Mouse (Mus musculus): Measurements from ENCODE around the gene Met. TPM values are rescaled to one million over a fixed set of nuclear protein-coding genes. Genes with fewer than 3 reads are reported as not detected.

Gene Met
- polyA plus RNA-seq, 1 experiment from 2014 or later: 13.5 TPM

DNA sequence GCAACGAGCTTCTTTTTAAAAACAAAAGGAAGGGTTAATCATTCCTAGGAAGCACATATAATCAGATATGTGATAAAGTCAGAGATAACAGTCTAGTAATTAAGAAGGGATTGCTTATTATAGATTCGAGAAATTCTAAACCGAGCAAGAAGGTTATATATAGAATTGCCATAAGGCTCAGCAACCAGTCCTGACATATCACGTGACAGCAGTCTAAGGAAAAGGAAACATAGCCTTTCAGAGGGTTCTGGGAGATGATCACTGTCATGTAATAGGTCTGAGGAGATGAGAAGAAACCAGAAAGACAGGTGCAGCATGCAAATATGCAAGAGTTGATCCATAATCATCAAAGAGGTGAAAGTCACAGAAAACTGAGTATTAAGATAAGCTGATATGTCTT lies 59.3 kb downstream of the Met start:
- 76% methylated on average over 4 of the region's 4 CpGs for WGBS
- Histone ChIP-seq H3K4me3 (replicated peaks) (no peak overlapping the region), H3K9me3 (no peaks in the 10 kb centered on the region), H3K4me2 (replicated peaks) (no peak overlapping the region), H3K4me1 (replicated peaks) (no peaks in the 10 kb centered on the region), H3K27me3 (replicated peaks) (no peaks in the 10 kb centered on the region), H3K36me3 (no peaks in the 10 kb centered on the region), H3K27ac (no peak overlapping the region), H3K9ac (no peak overlapping the region)
- ATAC-seq: no peak

- WGBS: 60% methylated on average over 6 of the region's 6 CpGs
- H3K9me3 ChIP-seq: no peaks in the 10 kb centered on the region
- no peak overlapping the region for H3K4me2 ChIP-seq (replicated peaks)
- H3K9ac ChIP-seq: no peak overlapping the region
- no peaks in the 10 kb centered on the region for H3K4me1 ChIP-seq (replicated peaks)
- no peaks in the 10 kb centered on the region for H3K36me3 ChIP-seq
- peak; percentile 15; the same call in 1 of the 2 replicates for ATAC-seq
- H3K27me3 ChIP-seq (replicated peaks): no peaks in the 10 kb centered on the region
- H3K4me3 ChIP-seq (replicated peaks): no peak overlapping the region
- H3K27ac ChIP-seq: no peak overlapping the region
These were observed 66.1 kb downstream of the Met start for GRCm38 (mm10) chr6:17529490-17530269.

GRCm38 (mm10) chr6:17541615-17542014 lies 78.0 kb downstream of the Met start:
- no peak overlapping the region for H3K9ac ChIP-seq
- no peak overlapping the region for H3K27ac ChIP-seq
- 83% methylated on average over 8 of the region's 8 CpGs for WGBS

DNA sequence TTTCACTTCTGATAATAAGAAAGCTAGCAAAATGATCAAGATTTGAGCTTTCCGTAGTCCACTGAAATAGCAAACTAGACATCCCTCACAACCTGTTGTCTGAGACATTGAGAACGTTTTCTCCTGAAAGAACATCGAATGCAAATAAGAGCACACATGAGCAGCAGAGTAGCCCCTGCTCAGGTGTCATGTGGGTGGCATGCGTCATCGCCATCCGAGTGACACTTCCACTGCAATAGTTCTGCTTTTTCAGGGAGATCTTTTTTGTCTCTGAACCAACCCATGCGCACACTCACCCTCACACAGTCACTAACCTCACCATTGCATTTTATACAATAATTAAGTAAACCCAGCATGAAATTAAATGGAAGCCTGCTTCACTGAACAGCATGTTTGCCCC lies 78.8 kb downstream of the Met start:
- no peaks in the 10 kb centered on the region for H3K36me3 ChIP-seq
- ATAC-seq: no peak
- H3K4me3 ChIP-seq (replicated peaks): no peak overlapping the region
- H3K27me3 ChIP-seq (replicated peaks): no peaks in the 10 kb centered on the region
- H3K4me1 ChIP-seq (replicated peaks): no peaks in the 10 kb centered on the region; the same call in 1 of the 2 replicates
- H3K4me2 ChIP-seq (replicated peaks): no peak overlapping the region
- no peak overlapping the region for H3K27ac ChIP-seq
- H3K9ac ChIP-seq: no peak overlapping the region
- H3K9me3 ChIP-seq: no peaks in the 10 kb centered on the region
- 89% methylated on average over 7 of the region's 7 CpGs for WGBS

More at GRCm38 (mm10) chr6:17541615-17542014, 78.0 kb downstream of the Met start:
- Histone ChIP-seq H3K9me3 (no peaks in the 10 kb centered on the region), H3K4me3 (replicated peaks) (no peak overlapping the region), H3K36me3 (no peaks in the 10 kb centered on the region), H3K4me2 (replicated peaks) (no peak overlapping the region), H3K4me1 (replicated peaks) (no peaks in the 10 kb centered on the region; the same call in 1 of the 2 replicates), H3K27me3 (replicated peaks) (no peaks in the 10 kb centered on the region)
- peak; percentile 82 for ATAC-seq

GRCm38 (mm10) chr6:17545480-17545879 lies 81.9 kb downstream of the Met start:
- Histone ChIP-seq H3K27ac (no peak overlapping the region), H3K36me3 (no peaks in the 10 kb centered on the region), H3K9me3 (no peaks in the 10 kb centered on the region), H3K27me3 (replicated peaks) (no peaks in the 10 kb centered on the region), H3K4me3 (replicated peaks) (no peak overlapping the region), H3K4me1 (replicated peaks) (no peaks in the 10 kb centered on the region; the same call in 1 of the 2 replicates), H3K9ac (no peak overlapping the region), H3K4me2 (replicated peaks) (no peak overlapping the region)
- ATAC-seq: no peak
- WGBS: 56% methylated on average over 9 of the region's 9 CpGs

- 75% methylated on average over 9 of the region's 9 CpGs for WGBS
These were observed 82.7 kb downstream of the Met start for GRCm38 (mm10) chr6:17546341-17546740.

DNA sequence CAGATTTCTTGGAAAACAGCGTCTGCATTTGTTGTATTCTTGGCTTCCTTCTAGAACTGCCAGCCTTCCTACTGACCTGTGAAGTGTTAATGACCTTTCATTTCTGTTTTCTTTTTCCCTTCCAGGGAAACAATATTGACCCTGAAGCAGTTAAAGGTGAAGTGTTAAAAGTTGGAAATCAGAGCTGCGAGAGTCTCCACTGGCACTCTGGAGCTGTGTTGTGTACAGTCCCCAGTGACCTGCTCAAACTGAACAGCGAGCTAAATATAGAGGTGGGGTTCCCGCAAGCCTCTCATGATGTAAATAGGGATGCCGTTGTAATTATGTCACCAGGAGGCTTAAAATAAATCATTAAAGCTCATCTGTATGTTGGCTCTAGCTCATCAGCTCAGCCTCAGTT lies 83.2 kb downstream of the Met start:
- Histone ChIP-seq H3K4me2 (replicated peaks) (no peak overlapping the region), H3K27me3 (replicated peaks) (no peaks in the 10 kb centered on the region), H3K9me3 (no peaks in the 10 kb centered on the region), H3K4me3 (replicated peaks) (no peak overlapping the region), H3K36me3 (no peaks in the 10 kb centered on the region), H3K4me1 (replicated peaks) (no peaks in the 10 kb centered on the region), H3K27ac (no peak overlapping the region), H3K9ac (no peak overlapping the region)
- WGBS: 43% methylated on average over 5 of the region's 5 CpGs
- no peak for ATAC-seq

More at GRCm38 (mm10) chr6:17546341-17546740, 82.7 kb downstream of the Met start:
- Histone ChIP-seq H3K27ac (no peak overlapping the region), H3K4me1 (replicated peaks) (no peaks in the 10 kb centered on the region; the same call in 1 of the 2 replicates), H3K27me3 (replicated peaks) (no peaks in the 10 kb centered on the region), H3K36me3 (no peaks in the 10 kb centered on the region), H3K9ac (no peak overlapping the region), H3K4me2 (replicated peaks) (no peak overlapping the region), H3K9me3 (no peaks in the 10 kb centered on the region), H3K4me3 (replicated peaks) (no peak overlapping the region)
- no peak for ATAC-seq

- WGBS: 84% methylated on average over 4 of the region's 4 CpGs
- H3K4me3 ChIP-seq (replicated peaks): no peak overlapping the region
- ATAC-seq: no peak
These were observed 85.2 kb downstream of the Met start for GRCm38 (mm10) chr6:17548786-17549185.

DNA sequence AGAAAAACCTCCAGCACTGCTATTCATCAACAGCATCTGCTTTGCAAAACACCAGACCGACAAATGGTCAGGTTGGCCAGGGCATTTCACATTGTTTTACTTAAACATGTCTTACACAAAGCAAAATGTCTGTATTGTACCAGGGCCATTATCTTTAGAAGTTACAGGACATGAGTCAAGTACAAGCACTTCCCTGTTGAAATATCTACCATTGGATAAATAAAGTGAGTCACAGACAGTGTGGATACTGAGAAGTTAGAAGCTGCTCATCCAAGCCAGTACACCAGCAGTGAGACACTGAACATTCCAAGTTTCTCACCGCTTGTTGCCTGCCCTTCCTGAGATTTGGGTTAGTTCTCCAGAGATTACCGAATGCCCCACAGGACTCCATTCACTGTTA lies 86.0 kb downstream of the Met start:
- Histone ChIP-seq H3K36me3 (no peaks in the 10 kb centered on the region), H3K9ac (no peak overlapping the region), H3K9me3 (no peaks in the 10 kb centered on the region), H3K4me2 (replicated peaks) (no peak overlapping the region), H3K27ac (no peak overlapping the region), H3K27me3 (replicated peaks) (no peaks in the 10 kb centered on the region), H3K4me1 (replicated peaks) (peaks cover 7% of the 10 kb centered on the region; the same call in 1 of the 2 replicates), H3K4me3 (replicated peaks) (no peak overlapping the region)
- WGBS: 81% methylated on average over 3 of the region's 3 CpGs
- no peak for ATAC-seq

More at GRCm38 (mm10) chr6:17548786-17549185, 85.2 kb downstream of the Met start:
- Histone ChIP-seq H3K9ac (no peak overlapping the region), H3K4me2 (replicated peaks) (no peak overlapping the region), H3K36me3 (no peaks in the 10 kb centered on the region), H3K27me3 (replicated peaks) (no peaks in the 10 kb centered on the region), H3K9me3 (no peaks in the 10 kb centered on the region), H3K27ac (no peak overlapping the region), H3K4me1 (replicated peaks) (peaks cover 1% of the 10 kb centered on the region; the same call in 1 of the 2 replicates)

DNA sequence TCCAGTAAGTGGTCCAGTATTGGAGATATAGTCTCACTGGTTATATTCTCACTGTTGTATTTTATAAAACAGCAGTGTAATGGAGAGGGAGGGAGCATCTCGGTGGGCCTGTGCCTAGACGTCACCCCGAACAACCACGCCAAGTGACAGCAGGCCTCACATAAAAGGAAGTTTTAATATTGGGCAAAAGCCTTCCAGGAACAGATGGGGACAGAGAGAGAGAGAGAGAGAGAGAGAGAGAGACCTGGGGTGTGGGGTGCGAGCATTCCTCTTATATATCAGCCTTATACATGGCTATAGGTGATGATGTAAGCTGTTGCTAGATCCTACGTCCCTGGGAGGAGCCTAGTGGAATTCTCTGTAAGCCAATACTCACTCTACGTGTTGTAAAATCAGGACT lies 90.7 kb downstream of the Met start:
- 83% methylated on average over 7 of the region's 7 CpGs for WGBS
- Histone ChIP-seq H3K27me3 (replicated peaks) (no peaks in the 10 kb centered on the region), H3K27ac (no peak overlapping the region), H3K4me1 (replicated peaks) (peaks cover 10% of the 10 kb centered on the region; the same call in 1 of the 2 replicates), H3K9ac (no peak overlapping the region), H3K4me3 (replicated peaks) (no peak overlapping the region), H3K4me2 (replicated peaks) (no peak overlapping the region), H3K9me3 (no peaks in the 10 kb centered on the region), H3K36me3 (no peaks in the 10 kb centered on the region)
- peak; percentile 53 for ATAC-seq

DNA sequence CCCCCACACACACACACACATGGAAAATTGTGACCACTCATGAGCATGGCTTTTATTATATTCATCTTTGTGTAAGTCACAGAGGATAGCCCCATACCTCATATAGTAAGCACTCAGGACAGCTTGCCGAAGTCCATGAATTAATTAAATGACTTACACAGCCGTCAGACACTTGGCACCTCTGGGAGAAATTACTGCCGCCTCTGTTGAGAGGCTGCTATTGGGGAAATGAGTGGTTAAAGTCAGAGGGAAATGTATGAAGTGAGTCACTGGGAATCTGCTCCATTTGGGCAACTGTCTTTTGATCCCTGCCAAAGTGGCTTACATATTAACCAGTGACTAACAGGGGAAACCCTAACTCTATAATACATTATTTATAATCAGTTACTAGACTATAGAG lies 91.2 kb downstream of the Met start:
- Histone ChIP-seq H3K4me3 (replicated peaks) (no peak overlapping the region), H3K4me1 (replicated peaks) (peaks cover 10% of the 10 kb centered on the region; the same call in 1 of the 2 replicates), H3K9ac (no peak overlapping the region), H3K27me3 (replicated peaks) (no peaks in the 10 kb centered on the region), H3K36me3 (no peaks in the 10 kb centered on the region), H3K27ac (no peak overlapping the region), H3K4me2 (replicated peaks) (no peak overlapping the region), H3K9me3 (no peaks in the 10 kb centered on the region)
- 33% methylated on average over 3 of the region's 3 CpGs for WGBS
- ATAC-seq: peak; percentile 81

- no peak for ATAC-seq
- peaks cover 13% of the 10 kb centered on the region; the same call in 1 of the 2 replicates for H3K4me1 ChIP-seq (replicated peaks)
- no peaks in the 10 kb centered on the region for H3K27me3 ChIP-seq (replicated peaks)
- 72% methylated on average over 7 of the region's 7 CpGs for WGBS
- H3K36me3 ChIP-seq: no peaks in the 10 kb centered on the region
- no peak overlapping the region for H3K27ac ChIP-seq
- no peak overlapping the region for H3K9ac ChIP-seq
- H3K4me3 ChIP-seq (replicated peaks): no peak overlapping the region
- no peaks in the 10 kb centered on the region for H3K9me3 ChIP-seq
- H3K4me2 ChIP-seq (replicated peaks): no peak overlapping the region
These were observed 92.1 kb downstream of the Met start for GRCm38 (mm10) chr6:17555719-17556118.

DNA sequence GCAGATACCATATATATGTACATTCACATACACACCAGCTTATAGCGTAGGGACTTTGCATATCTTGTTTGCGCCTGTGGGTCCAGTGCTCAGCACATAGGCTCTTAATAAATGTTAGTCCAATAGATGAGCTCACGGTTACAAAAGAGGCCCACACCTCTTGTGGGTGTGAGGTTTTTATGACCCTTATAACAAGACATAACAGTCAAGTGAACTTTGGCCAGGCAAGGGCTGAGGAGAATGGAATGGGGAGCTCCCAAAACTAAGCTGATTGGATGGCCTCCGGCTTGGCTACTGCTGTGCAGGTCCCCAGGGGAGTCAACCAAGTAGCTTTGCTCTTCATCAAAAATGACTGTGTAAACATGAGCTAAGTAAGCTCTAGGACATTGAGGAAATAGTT lies 96.1 kb downstream of the Met start:
- Histone ChIP-seq H3K4me2 (replicated peaks) (no peak overlapping the region), H3K4me3 (replicated peaks) (no peak overlapping the region), H3K9me3 (no peaks in the 10 kb centered on the region), H3K27me3 (replicated peaks) (no peaks in the 10 kb centered on the region), H3K27ac (no peak overlapping the region), H3K4me1 (replicated peaks) (0 out of 2 replicates have a peak, but pooled peaks cover 6% of the 10 kb centered on the region), H3K9ac (no peak overlapping the region), H3K36me3 (no peaks in the 10 kb centered on the region)
- 49% methylated on average over 4 of the region's 4 CpGs for WGBS
- peak; percentile 93 for ATAC-seq
